Mouse (Mus musculus) kidney, postnatal 0 days (tissue): ENCODE results near the gene Unc5b. TPM values are rescaled to one million over a fixed set of nuclear protein-coding genes. Genes with fewer than 3 reads are reported as not detected.

Experiments used
- ATAC-seq: fragments of 200-750 bp; cut with Nextera tagmentation; replicated peaks from 2 replicates; pipeline ENCODE4 v1.8.0; 2017; ENCODE audit warnings: low read depth, moderate number of reproducible peaks, moderate TSS enrichment, moderate library complexity; ENCODE audit not compliant: low FRiP score
- DNase-seq: peaks from one replicate; pipeline ENCODE4 v3.0.0-alpha.2; 2016; ENCODE audit warnings: low spot score
- H3K27ac ChIP-seq: fragments of 300-500 bp; sonication (generic); 2 replicates; pipeline ENCODE4 v1.5.1; 2014; ENCODE audit warnings: mild to moderate bottlenecking
- H3K27me3 ChIP-seq: fragments of 300-500 bp; sonication (generic); 2 replicates; pipeline ENCODE4 v1.6.1; 2014; ENCODE audit warnings: low read length, mixed read lengths; ENCODE audit not compliant: insufficient read depth
- H3K36me3 ChIP-seq: fragments of 300-500 bp; sonication (generic); 2 replicates; pipeline ENCODE4 v1.6.1; 2014; ENCODE audit warnings: low read length, mixed read lengths; ENCODE audit not compliant: insufficient read depth
- H3K4me1 ChIP-seq: fragments of 300-500 bp; sonication (generic); replicated peaks from 2 replicates; pipeline ENCODE4 v1.6.1; 2014; ENCODE audit warnings: antibody characterized with exemption, low read length, mixed read lengths; ENCODE audit not compliant: insufficient read depth
- H3K4me2 ChIP-seq: fragments of 300-500 bp; sonication (generic); 2 replicates; pipeline ENCODE4 v1.6.1; 2014; ENCODE audit warnings: mild to moderate bottlenecking, low read length, moderate library complexity, mixed read lengths
- H3K4me3 ChIP-seq: fragments of 300-500 bp; sonication (generic); replicated peaks from 2 replicates; pipeline ENCODE4 v1.5.1; 2014; ENCODE audit warnings: low read depth, low read length
- H3K9ac ChIP-seq: fragments of 300-500 bp; sonication (generic); 2 replicates; pipeline ENCODE4 v1.6.1; 2014; ENCODE audit warnings: low read depth, low read length
- H3K9me3 ChIP-seq: fragments of 300-500 bp; sonication (generic); replicated peaks from 2 replicates; pipeline ENCODE4 v1.6.1; 2016; ENCODE audit warnings: low read length, inconsistent platforms, mixed read lengths
- CTCF ChIP-seq: IDR thresholded peaks from 2 replicates; pipeline ENCODE4 v1.5.1; 2016; ENCODE audit warnings: antibody characterized with exemption, low read depth, mild to moderate bottlenecking, moderate library complexity
- WGBS: fragments of 180-500 bp; shearing (Covaris S2); extraction: QIAGEN DNeasy Blood & Tissue Kit; methylation state at CpG from one replicate; pipeline ENCODE4 v1.1.7; 2014; 5-methylcytosine and 5-hydroxymethylcytosine counted together
- polyA plus RNA-seq: library from polyadenylated mRNA; unstranded; fragments of >200 nt; fragmentation: Nextera tagmentation; extraction: Ambion mirVana; gene quantifications from 2 replicates; pipeline ENCODE4 v1.2.1, GENCODE M21; 2015

The Unc5b gene
- polyA plus RNA-seq, 1 experiment from 2014 or later: 7.8 TPM

- no peak overlapping the region for H3K9ac ChIP-seq
- no peak for TF ChIP-seq CTCF
- ATAC-seq (no peak), DNase-seq (no peak)
- 66% methylated on average over 19 of the region's 19 CpGs for WGBS
- H3K9me3 ChIP-seq: no peaks in the 10 kb centered on the region
- H3K4me3 ChIP-seq: no peak overlapping the region
- H3K4me2 ChIP-seq: no peak overlapping the region
- no peaks in the 10 kb centered on the region for H3K36me3 ChIP-seq
- no peaks in the 10 kb centered on the region for H3K27me3 ChIP-seq
- no peaks in the 10 kb centered on the region for H3K4me1 ChIP-seq
- no peak overlapping the region for H3K27ac ChIP-seq
Observed at GRCm38 (mm10) chr10:60838816-60839215, 7.4 kb upstream of the Unc5b start.

DNA sequence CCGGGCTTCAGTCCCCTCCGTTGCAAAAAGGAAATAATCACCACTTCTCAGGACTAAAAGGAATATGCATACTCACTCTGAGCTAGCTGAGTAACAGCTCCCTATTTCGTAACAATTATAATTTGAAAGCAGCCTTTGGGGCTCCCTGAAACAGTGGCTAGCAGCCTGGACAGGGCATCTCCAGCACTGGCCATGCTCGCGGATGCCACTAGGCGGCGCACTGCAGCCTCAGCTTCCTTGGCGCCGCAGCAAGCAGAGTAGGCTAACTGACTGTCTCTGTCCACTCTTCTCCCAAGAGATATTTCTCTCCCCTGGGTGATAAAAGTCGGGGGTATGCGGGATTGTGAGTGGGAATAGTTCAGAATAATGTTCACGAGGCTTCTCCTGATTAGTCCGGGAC lies 3.6 kb upstream of the Unc5b start:
- Histone ChIP-seq H3K9ac (no peak overlapping the region), H3K4me2 (no peak overlapping the region), H3K27me3 (no peaks in the 10 kb centered on the region), H3K27ac (no peak overlapping the region), H3K4me1 (peaks cover 9% of the 10 kb centered on the region; the same call in 1 of the 2 replicates), H3K4me3 (no peak overlapping the region), H3K9me3 (no peaks in the 10 kb centered on the region), H3K36me3 (no peaks in the 10 kb centered on the region)
- TF ChIP-seq CTCF: peak; percentile 92
- no peak for ATAC-seq
- 3% methylated on average over 13 of the region's 13 CpGs for WGBS
- peak; percentile 75 for DNase-seq

DNA sequence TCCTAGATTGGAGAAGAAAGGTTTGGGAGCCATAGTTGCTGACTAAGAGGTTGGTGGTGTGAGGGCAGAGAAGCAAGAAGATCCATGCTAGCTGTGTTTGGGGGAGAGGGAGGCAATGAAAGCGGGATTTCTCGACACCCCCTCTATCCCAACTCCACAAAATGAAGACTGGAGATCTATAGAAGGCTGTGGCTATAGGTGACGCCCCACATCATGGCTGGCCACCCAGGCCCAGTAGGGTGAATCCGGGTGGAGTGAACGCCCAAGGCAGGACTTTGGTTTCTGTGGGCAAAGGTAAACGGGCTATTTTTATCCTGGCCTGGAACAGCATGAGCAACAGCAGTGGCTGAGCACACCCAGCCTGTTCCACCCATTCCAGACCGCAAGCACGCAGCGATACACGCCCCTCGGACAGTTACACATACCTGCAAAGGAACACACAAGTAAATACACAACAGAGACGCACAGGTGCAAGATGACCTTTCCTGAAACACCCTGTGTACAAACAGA lies 1.3 kb upstream of the Unc5b start:
- Histone ChIP-seq H3K27ac (no peak overlapping the region), H3K4me2 (no peak overlapping the region), H3K27me3 (no peaks in the 10 kb centered on the region), H3K4me1 (peaks cover 27% of the 10 kb centered on the region), H3K36me3 (no peaks in the 10 kb centered on the region), H3K9me3 (no peaks in the 10 kb centered on the region), H3K4me3 (no peak overlapping the region), H3K9ac (no peak overlapping the region; the same call in 1 of the 2 replicates)
- 75% methylated on average over 12 of the region's 12 CpGs for WGBS
- no peak for TF ChIP-seq CTCF
- ATAC-seq (no peak), DNase-seq (no peak)

GRCm38 (mm10) chr10:60830556-60831350 lies 628 bp downstream of the Unc5b start:
- DNase-seq: no peak
- H3K27ac ChIP-seq: peak overlapping the region; percentile 90
- H3K9ac ChIP-seq: peak overlapping the region; percentile 80
- WGBS: under 1% methylated on average over 78 of the region's 78 CpGs
- peak overlapping the region; percentile 90 for H3K4me2 ChIP-seq
- H3K27me3 ChIP-seq: no peaks in the 10 kb centered on the region
- peak overlapping the region; percentile 78 for H3K4me3 ChIP-seq
- no peak for TF ChIP-seq CTCF
- H3K36me3 ChIP-seq: no peaks in the 10 kb centered on the region
- peaks cover 41% of the 10 kb centered on the region for H3K4me1 ChIP-seq
- no peaks in the 10 kb centered on the region for H3K9me3 ChIP-seq
- peak; percentile 22 for ATAC-seq

GRCm38 (mm10) chr10:60830000-60830399 lies 1.4 kb downstream of the Unc5b start:
- Histone ChIP-seq H3K4me3 (peak overlapping the region; percentile 78), H3K36me3 (no peaks in the 10 kb centered on the region), H3K9me3 (no peaks in the 10 kb centered on the region), H3K4me1 (peaks cover 43% of the 10 kb centered on the region), H3K4me2 (peak overlapping the region; percentile 90), H3K27ac (no peak overlapping the region), H3K27me3 (no peaks in the 10 kb centered on the region), H3K9ac (peak overlapping the region; percentile 80)
- TF ChIP-seq CTCF: no peak
- WGBS: 1% methylated on average over 11 of the region's 11 CpGs
- DNase-seq (no peak), ATAC-seq (no peak)

DNA sequence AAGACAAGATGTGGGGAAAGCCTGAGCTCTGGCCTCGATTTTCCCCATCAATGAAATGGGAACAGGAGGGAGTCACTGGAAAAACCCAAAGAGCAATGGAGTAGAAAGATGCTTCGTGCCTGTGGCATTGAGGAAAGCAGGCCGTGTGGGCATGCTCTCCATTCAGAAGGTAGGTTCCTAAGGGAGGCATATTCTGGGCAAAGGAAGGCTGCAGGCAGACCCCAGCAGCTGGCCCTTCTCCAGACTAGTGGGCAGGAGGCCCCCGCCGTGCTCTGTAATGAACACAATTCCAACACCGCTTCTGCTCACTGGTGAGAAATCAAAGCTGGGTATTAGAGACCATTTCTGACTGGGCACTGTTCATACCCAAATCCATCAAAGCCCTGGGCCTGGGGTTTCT lies 2.3 kb downstream of the Unc5b start:
- Histone ChIP-seq H3K4me3 (peak overlapping the region; percentile 78), H3K9me3 (no peaks in the 10 kb centered on the region), H3K36me3 (no peaks in the 10 kb centered on the region), H3K27me3 (no peaks in the 10 kb centered on the region), H3K4me2 (peak overlapping the region; percentile 90), H3K4me1 (peaks cover 53% of the 10 kb centered on the region), H3K27ac (no peak overlapping the region), H3K9ac (no peak overlapping the region)
- WGBS: 48% methylated on average over 6 of the region's 6 CpGs
- no peak for TF ChIP-seq CTCF
- ATAC-seq (no peak), DNase-seq (no peak)
